Mouse (Mus musculus): ENCODE results near the gene 3100002H09Rik. TPM values are rescaled to one million over a fixed set of nuclear protein-coding genes. Genes with fewer than 3 reads are reported as not detected.

The 3100002H09Rik gene
- polyA plus RNA-seq, 1 experiment from 2014 or later, result not detected

DNA sequence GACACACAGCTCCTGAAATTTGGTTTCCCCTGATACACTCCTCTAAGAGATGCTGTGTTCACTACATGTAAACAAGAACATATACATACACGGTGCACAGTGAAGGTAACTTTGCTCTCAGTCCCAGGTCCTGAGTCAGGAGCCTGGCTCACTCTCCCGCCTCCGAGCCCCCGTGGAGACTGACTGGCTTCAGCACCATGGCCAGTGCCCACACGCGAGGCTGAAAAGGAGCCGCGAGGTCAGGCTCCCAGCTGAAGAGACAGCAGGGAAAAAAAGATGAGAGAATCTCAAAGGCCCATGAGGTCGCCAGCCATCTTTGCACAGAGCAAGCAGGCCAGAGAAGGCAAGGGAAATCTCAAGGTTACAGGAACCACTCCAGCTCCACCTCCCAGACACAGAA lies 22.7 kb upstream of the 3100002H09Rik start:
- Histone ChIP-seq H3K9ac (no peak overlapping the region), H3K4me3 (replicated peaks) (no peak overlapping the region), H3K36me3 (no peaks in the 10 kb centered on the region), H3K4me2 (replicated peaks) (no peak overlapping the region), H3K27ac (no peak overlapping the region), H3K4me1 (replicated peaks) (no peaks in the 10 kb centered on the region), H3K9me3 (no peaks in the 10 kb centered on the region), H3K27me3 (replicated peaks) (no peaks in the 10 kb centered on the region)
- 4% methylated on average over 9 of the region's 9 CpGs for WGBS
- no peak for ATAC-seq

DNA sequence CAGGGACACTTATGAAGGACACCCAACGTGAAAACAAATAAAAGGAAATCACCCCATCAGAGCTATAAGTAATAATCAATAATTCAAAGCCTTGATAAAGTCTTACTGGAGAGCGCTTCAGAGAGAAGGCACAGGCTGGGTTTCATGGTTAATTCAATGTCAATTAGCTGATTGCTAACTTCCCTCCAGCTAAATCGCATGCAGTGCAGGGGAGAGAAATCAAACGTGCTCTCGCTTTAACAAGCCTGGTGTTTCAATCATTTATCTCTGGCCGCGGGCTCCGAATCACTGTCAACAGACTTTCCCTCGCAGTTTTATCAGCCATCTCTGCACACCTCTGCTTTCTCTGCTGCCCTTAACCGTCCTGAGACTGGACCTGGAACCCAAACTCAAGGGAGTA lies 22.3 kb upstream of the 3100002H09Rik start:
- H3K9me3 ChIP-seq, result no peaks in the 10 kb centered on the region
- no peaks in the 10 kb centered on the region for H3K4me1 ChIP-seq (replicated peaks)
- no peaks in the 10 kb centered on the region for H3K36me3 ChIP-seq
- no peak for ATAC-seq
- no peak overlapping the region for H3K4me3 ChIP-seq (replicated peaks)
- no peak overlapping the region for H3K9ac ChIP-seq
- H3K27me3 ChIP-seq (replicated peaks), result no peaks in the 10 kb centered on the region
- no peak overlapping the region for H3K4me2 ChIP-seq (replicated peaks)
- H3K27ac ChIP-seq, result no peak overlapping the region
- WGBS, result 58% methylated on average over 10 of the region's 10 CpGs

DNA sequence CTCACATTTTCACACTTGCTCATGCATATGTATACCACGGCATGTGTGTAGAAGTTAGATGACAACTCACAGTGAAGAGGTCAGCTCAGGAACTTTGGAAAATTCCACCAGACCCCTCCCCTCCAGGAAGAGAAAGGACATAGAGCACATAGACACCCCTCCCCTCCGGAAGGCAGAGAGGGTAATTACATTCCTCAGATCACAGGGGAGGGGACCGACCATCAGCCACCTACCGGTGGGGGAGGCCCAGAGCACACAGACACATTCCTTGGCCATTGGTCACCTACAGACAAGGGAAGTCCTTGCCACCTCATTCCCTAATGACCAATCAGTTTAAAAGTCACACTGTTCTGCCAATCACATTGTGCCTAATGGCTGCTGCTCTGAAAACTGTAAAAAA lies 20.9 kb upstream of the 3100002H09Rik start:
- H3K4me3 ChIP-seq (replicated peaks), result no peak overlapping the region
- H3K27me3 ChIP-seq (replicated peaks), result no peaks in the 10 kb centered on the region
- no peak for ATAC-seq
- no peaks in the 10 kb centered on the region for H3K4me1 ChIP-seq (replicated peaks)
- H3K36me3 ChIP-seq, result no peaks in the 10 kb centered on the region
- no peak overlapping the region for H3K27ac ChIP-seq
- 35% methylated on average over 4 of the region's 4 CpGs for WGBS
- no peak overlapping the region for H3K4me2 ChIP-seq (replicated peaks)
- no peak overlapping the region for H3K9ac ChIP-seq
- no peaks in the 10 kb centered on the region for H3K9me3 ChIP-seq

DNA sequence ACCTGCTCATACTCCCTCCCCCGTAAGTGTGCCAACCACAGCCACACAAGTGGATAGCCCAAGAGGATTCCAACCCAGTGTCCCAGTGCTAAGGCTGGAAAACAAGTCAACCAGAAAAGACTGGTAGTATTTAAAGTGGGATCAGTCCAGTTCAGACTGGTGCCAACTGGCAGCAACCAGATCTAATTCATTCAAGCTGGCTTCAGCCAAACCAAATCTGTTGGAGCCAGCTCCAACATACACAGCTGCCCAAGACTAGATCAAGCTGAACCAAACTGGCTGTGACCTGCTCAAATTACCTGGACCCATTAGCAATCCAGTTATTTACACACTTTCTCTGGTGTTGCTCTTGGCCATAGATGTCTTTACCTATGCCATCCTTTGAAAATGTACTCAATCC lies 16.2 kb upstream of the 3100002H09Rik start:
- Histone ChIP-seq H3K9me3 (no peaks in the 10 kb centered on the region), H3K4me1 (replicated peaks) (peaks cover 4% of the 10 kb centered on the region; the same call in 1 of the 2 replicates), H3K27me3 (replicated peaks) (no peaks in the 10 kb centered on the region), H3K36me3 (no peaks in the 10 kb centered on the region), H3K4me3 (replicated peaks) (no peak overlapping the region), H3K27ac (no peak overlapping the region), H3K9ac (no peak overlapping the region), H3K4me2 (replicated peaks) (no peak overlapping the region)
- WGBS, result 61% methylated on average over 1 of the region's 1 CpGs
- no peak for ATAC-seq

DNA sequence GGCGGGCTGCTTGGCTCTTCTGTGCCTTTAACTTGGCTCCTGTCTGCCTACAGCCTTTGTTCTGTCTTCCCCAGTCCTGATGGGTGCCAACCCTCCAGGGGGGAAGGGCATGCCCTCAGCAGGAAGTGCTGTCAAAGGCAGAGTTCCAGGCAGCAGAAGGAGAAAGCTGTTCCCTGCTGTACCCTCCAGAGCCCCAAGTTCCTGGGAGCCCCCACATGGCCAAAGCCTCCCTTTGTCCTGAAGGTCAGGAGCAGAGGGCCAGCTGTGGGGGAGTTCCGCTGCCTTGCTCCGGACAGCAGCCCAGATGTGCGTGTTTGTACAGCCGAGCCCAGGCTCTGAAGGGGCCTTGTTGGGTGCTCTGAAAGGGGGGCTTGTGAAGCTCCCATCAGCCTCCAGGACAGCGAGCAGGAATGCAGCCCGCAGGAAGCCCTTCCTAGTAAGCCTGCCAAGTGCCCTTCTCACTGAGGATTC lies 13.5 kb upstream of the 3100002H09Rik start:
- ATAC-seq, result no peak
- no peak overlapping the region for H3K9ac ChIP-seq
- H3K36me3 ChIP-seq, result no peaks in the 10 kb centered on the region
- 28% methylated on average over 7 of the region's 7 CpGs for WGBS
- peaks cover 4% of the 10 kb centered on the region; the same call in 1 of the 2 replicates for H3K4me1 ChIP-seq (replicated peaks)
- no peak overlapping the region for H3K4me3 ChIP-seq (replicated peaks)
- H3K27me3 ChIP-seq (replicated peaks), result no peaks in the 10 kb centered on the region
- no peak overlapping the region for H3K27ac ChIP-seq
- H3K4me2 ChIP-seq (replicated peaks), result no peak overlapping the region
- H3K9me3 ChIP-seq, result no peaks in the 10 kb centered on the region

DNA sequence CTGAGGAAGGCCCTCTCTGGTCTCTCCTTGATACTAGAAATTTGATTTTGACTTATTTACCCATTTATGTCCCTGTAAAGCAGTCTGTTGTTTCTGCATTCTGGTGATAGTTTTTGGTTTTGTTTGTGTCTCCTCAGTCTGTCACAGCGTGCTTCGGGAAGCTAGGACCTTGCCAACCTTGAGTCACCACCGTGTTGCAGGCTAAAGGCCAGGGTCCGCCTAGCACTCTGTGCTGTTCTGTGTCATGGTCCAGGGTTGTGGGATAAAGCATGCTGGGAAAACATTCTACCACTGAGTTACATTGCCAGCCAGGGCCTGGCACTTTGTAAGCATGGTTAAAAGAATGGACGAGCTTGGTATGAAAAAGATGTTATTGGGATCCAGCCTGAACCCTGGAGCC lies 12.0 kb upstream of the 3100002H09Rik start:
- 88% methylated on average over 5 of the region's 5 CpGs for whole genome bisulfite sequencing
- no peak overlapping the region for H3K9ac ChIP-seq
- no peak overlapping the region for H3K27ac ChIP-seq
- H3K4me1 ChIP-seq (replicated peaks), result peaks cover 4% of the 10 kb centered on the region; the same call in 1 of the 2 replicates
- ATAC-seq, result no peak
- H3K4me3 ChIP-seq (replicated peaks), result no peak overlapping the region
- no peaks in the 10 kb centered on the region for H3K36me3 ChIP-seq
- no peaks in the 10 kb centered on the region for H3K9me3 ChIP-seq
- no peaks in the 10 kb centered on the region for H3K27me3 ChIP-seq (replicated peaks)
- H3K4me2 ChIP-seq (replicated peaks), result no peak overlapping the region

DNA sequence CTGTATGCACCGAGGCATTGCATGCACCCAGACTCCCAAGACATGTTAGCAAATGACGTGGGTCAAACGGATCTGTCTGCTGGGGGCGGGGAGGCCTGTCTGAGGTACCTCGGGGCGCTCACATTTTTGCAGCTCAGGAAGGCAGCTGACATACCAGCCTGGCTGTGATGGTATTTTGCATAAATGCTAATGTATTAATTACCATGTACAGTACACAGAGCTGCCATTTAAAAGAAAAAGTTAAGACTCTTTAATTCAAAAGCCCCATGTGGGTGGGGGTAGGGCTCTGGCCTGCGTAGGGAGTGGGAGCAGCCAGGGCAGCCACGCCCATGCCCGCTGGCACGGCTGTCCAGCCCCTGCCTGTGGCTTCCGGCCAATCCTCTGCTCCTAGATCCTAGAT lies 10.8 kb upstream of the 3100002H09Rik start:
- ATAC-seq, result no peak
- peaks cover 4% of the 10 kb centered on the region; the same call in 1 of the 2 replicates for H3K4me1 ChIP-seq (replicated peaks)
- H3K27me3 ChIP-seq (replicated peaks), result no peaks in the 10 kb centered on the region
- no peak overlapping the region for H3K9ac ChIP-seq
- H3K36me3 ChIP-seq, result no peaks in the 10 kb centered on the region
- no peak overlapping the region for H3K27ac ChIP-seq
- no peak overlapping the region for H3K4me3 ChIP-seq (replicated peaks)
- H3K9me3 ChIP-seq, result no peaks in the 10 kb centered on the region
- H3K4me2 ChIP-seq (replicated peaks), result no peak overlapping the region
- 55% methylated on average over 11 of the region's 11 CpGs for WGBS

DNA sequence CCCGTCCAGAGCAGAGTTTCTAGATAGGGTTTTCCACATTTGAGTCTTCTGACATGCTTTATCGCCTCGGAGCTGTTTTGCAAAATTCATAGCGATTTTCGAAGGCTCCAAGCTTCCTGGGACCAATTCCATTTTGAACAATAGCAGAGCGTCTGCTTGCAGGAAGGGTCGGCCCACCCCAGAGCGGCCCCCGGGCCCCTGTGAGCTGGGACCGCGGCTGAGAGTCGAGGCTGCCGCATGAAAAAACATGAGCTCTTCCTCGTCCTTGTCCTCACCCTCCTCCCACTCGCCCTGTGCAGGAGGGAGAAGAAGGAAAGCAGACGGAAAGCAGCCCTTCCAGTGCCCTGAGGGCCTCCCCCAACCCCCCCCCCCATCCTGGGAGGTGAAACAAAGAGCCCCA lies 8.0 kb upstream of the 3100002H09Rik start:
- 15% methylated on average over 16 of the region's 16 CpGs for WGBS
- no peaks in the 10 kb centered on the region for H3K4me1 ChIP-seq (replicated peaks)
- H3K9me3 ChIP-seq, result no peaks in the 10 kb centered on the region
- H3K4me2 ChIP-seq (replicated peaks), result no peak overlapping the region
- no peak overlapping the region for H3K9ac ChIP-seq
- H3K36me3 ChIP-seq, result no peaks in the 10 kb centered on the region
- H3K4me3 ChIP-seq (replicated peaks), result no peak overlapping the region
- no peak for ATAC-seq
- H3K27me3 ChIP-seq (replicated peaks), result 0 out of 2 replicates have a peak, but pooled peaks cover 2% of the 10 kb centered on the region
- H3K27ac ChIP-seq, result no peak overlapping the region

DNA sequence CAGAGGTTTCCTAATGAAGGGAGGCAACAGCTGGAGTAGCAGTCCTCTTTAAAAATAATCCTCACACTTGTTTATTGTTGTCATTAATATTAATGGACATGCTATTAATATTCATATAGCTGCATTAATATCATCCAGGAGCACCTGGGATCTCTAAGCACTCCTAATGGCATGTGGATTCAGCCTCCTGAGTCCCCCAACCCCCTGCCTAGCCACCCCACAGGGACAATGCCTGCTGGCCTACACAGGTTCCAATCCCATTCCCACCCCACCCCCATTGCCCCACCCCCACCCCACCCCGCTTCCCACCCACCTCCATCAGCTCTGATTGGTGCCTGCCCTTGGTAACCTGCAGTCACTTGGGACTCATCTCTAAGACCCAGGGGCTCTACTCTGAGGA lies 6.0 kb upstream of the 3100002H09Rik start:
- WGBS, result 30% methylated on average over 1 of the region's 1 CpGs

DNA sequence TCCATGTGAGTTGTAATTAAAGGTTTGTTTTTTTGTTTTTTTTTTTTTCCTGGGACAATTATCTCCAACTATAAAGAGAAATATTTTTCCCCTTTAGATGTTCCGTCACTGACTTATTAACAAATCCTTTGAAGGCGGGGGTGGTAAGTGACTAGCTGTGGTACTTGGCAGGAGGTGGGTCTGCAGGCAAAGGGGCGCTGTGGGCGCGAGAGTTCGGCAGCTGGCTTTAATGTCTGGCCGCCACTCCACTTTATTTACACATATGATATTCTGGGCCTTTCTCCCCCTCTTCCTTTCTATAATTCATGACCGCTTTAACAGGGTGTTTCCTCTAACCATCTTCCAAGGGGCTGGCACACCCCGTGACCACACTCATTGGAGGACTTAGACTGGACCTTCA lies 5.4 kb upstream of the 3100002H09Rik start:
- H3K4me1 ChIP-seq (replicated peaks), result no peaks in the 10 kb centered on the region
- H3K9me3 ChIP-seq, result no peaks in the 10 kb centered on the region
- H3K4me3 ChIP-seq (replicated peaks), result no peak overlapping the region
- no peak for ATAC-seq
- H3K27me3 ChIP-seq (replicated peaks), result 0 out of 2 replicates have a peak, but pooled peaks cover 2% of the 10 kb centered on the region
- 43% methylated on average over 9 of the region's 9 CpGs for WGBS
- no peaks in the 10 kb centered on the region for H3K36me3 ChIP-seq
- H3K9ac ChIP-seq, result no peak overlapping the region
- no peak overlapping the region for H3K4me2 ChIP-seq (replicated peaks)
- H3K27ac ChIP-seq, result no peak overlapping the region

More for the DNA sequence above, 6.0 kb upstream of the 3100002H09Rik start:
- Histone ChIP-seq H3K27me3 (replicated peaks) (0 out of 2 replicates have a peak, but pooled peaks cover 2% of the 10 kb centered on the region), H3K27ac (no peak overlapping the region), H3K36me3 (no peaks in the 10 kb centered on the region), H3K9me3 (no peaks in the 10 kb centered on the region), H3K4me3 (replicated peaks) (no peak overlapping the region), H3K9ac (no peak overlapping the region), H3K4me2 (replicated peaks) (no peak overlapping the region), H3K4me1 (replicated peaks) (no peaks in the 10 kb centered on the region)
- no peak for ATAC-seq

DNA sequence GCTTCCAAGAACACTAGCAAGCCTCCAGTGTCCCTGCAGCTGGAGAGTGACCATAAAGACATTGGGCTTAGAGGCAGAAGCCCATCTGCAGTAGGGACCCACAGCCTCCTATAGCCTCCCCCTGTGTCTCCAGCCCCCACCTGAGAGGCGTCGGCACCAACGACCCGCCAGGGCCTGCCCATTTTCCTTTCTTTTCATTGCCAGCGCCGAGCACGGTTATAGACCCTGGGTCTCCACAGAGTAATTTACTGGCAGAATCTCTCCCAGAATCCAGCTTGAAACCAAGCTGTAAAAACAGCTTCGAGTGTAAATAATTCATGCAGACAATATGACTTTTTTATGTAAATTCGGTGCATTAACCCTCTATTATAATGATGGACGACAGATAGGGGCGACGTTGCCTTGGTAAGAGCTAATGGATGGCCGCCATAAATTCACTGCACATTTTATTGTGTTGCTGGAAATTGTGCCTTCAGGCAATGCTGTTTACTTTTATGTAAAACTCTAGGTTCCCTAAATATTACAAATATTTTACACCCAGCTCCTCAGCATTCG lies 4.9 kb upstream of the 3100002H09Rik start:
- Histone ChIP-seq H3K36me3 (no peaks in the 10 kb centered on the region), H3K4me1 (replicated peaks) (no peaks in the 10 kb centered on the region), H3K4me2 (replicated peaks) (no peak overlapping the region), H3K27ac (no peak overlapping the region), H3K4me3 (replicated peaks) (no peak overlapping the region), H3K9me3 (no peaks in the 10 kb centered on the region), H3K9ac (no peak overlapping the region), H3K27me3 (replicated peaks) (0 out of 2 replicates have a peak, but pooled peaks cover 2% of the 10 kb centered on the region)
- no peak for ATAC-seq
- 52% methylated on average over 14 of the region's 14 CpGs for WGBS

DNA sequence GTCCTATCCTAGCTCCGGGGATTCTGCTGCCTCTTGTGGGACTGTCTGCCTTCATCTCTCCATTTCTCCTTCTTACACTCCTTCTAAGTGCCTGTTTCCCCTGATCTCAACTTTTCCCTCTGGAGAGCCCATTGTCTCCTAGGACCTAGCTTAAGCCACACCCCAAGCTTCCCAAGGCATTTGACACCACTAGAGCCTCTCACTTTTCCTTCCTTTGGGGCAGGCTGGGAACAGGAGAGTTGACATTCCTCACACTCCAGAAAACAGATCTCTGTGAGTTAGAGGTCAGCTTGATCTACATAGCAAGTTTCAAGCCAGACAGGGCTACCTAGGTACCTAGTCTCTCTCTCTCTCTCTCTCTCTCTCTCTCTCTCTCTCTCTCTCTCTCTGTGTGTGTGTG lies 3.6 kb upstream of the 3100002H09Rik start:
- no peak overlapping the region for H3K4me2 ChIP-seq (replicated peaks)
- H3K9me3 ChIP-seq, result no peaks in the 10 kb centered on the region
- no peak overlapping the region for H3K4me3 ChIP-seq (replicated peaks)
- H3K4me1 ChIP-seq (replicated peaks), result no peaks in the 10 kb centered on the region
- no peak overlapping the region for H3K27ac ChIP-seq
- 0 out of 2 replicates have a peak, but pooled peaks cover 2% of the 10 kb centered on the region for H3K27me3 ChIP-seq (replicated peaks)
- no peak for ATAC-seq
- 0% methylated on average over 1 of the region's 1 CpGs for WGBS
- no peaks in the 10 kb centered on the region for H3K36me3 ChIP-seq
- no peak overlapping the region for H3K9ac ChIP-seq

DNA sequence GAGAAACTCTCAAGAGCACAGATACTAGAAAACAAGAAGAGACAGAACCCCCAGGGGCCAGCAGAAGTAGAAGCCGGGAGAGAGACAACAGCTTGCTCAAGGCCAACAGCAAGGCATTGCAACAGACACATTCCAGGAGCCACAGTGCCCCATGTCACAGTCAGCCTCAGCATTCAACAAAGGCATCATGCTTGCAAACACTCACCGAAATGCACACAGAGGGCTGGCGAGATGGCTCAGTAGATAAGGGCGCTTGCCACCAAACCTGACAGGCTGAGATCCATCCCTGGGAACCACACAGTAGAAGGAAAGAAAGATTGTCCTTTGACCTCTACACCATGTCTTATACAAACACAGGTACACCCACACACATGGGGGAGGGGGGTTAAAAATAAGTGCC lies 1.2 kb upstream of the 3100002H09Rik start:
- Histone ChIP-seq H3K27ac (no peak overlapping the region), H3K36me3 (no peaks in the 10 kb centered on the region), H3K9ac (no peak overlapping the region), H3K27me3 (replicated peaks) (0 out of 2 replicates have a peak, but pooled peaks cover 2% of the 10 kb centered on the region), H3K4me1 (replicated peaks) (no peaks in the 10 kb centered on the region), H3K9me3 (no peaks in the 10 kb centered on the region), H3K4me2 (replicated peaks) (no peak overlapping the region), H3K4me3 (replicated peaks) (no peak overlapping the region)
- 55% methylated on average over 4 of the region's 4 CpGs for whole genome bisulfite sequencing
- ATAC-seq, result no peak

Measured in intestine, embryonic 15.5 days (tissue).